Mouse (Mus musculus) olfactory bulb, adult 2 months (tissue): ENCODE measurements around the gene Kcnk4.

Source experiments
- CTCF ChIP-seq: fragments of 200-500 bp; IDR thresholded peaks from 2 replicates; pipeline ENCODE4 v1.5.1; 2012; ENCODE audit warnings: low read depth, mild to moderate bottlenecking, low read length, moderate library complexity; ENCODE audit not compliant: insufficient read depth
- POLR2A ChIP-seq: fragments of 200-500 bp; IDR thresholded peaks from 2 replicates; pipeline ENCODE4 v1.6.1; 2012; ENCODE audit warnings: mild to moderate bottlenecking, low read depth, low read length, moderate library complexity; ENCODE audit not compliant: insufficient read depth

DNA sequence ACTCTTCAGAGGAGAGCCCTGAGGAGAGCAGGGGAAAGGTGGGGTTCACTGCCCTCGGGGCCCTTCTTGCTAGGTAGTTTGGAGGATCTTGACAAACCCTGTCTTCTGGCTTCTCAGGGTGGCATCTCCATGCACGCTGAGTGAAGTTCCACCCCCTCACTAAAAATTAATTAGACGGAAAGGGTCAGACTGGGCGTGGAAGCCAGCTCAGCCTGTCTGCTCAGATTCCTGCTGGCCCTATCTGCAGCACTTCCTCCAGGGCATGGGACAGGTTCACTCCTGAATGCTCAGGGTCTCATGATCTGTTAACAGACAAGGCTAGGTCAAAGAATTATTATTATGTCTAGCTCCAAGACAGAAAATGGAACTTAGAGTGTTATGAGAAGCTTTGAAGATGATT, 41.8 kb downstream of the Kcnk4 start:
- TF ChIP-seq CTCF: no peak
- TF ChIP-seq POLR2A: no peak
